Mouse (Mus musculus) liver, embryonic 16.5 days (tissue): Measurements from ENCODE around the gene Kcnq1. TPM values are rescaled to one million over a fixed set of nuclear protein-coding genes. Genes with fewer than 3 reads are reported as not detected.

Experiments
- ATAC-seq: fragments of 200-750 bp; cut with Nextera tagmentation; 2 replicates; pipeline ENCODE4 v1.8.0; 2017; ENCODE audit warnings: low read depth, mild to moderate bottlenecking, moderate number of reproducible peaks, moderate library complexity
- H3K27ac ChIP-seq: fragments of 300-500 bp; sonication (generic); 2 replicates; pipeline ENCODE4 v1.5.1; 2014; ENCODE audit warnings: mild to moderate bottlenecking, low read length
- H3K27me3 ChIP-seq: fragments of 300-500 bp; sonication (generic); 2 replicates; pipeline ENCODE4 v1.6.1; 2014; ENCODE audit warnings: low read depth, low read length, mixed read lengths; ENCODE audit not compliant: control insufficient read depth, insufficient read depth
- H3K36me3 ChIP-seq: fragments of 300-500 bp; sonication (generic); 2 replicates; pipeline ENCODE4 v1.6.1; 2014; ENCODE audit warnings: mild to moderate bottlenecking; ENCODE audit not compliant: control insufficient read depth, insufficient read depth
- H3K4me1 ChIP-seq: fragments of 300-500 bp; sonication (generic); 2 replicates; pipeline ENCODE4 v1.6.1; 2014; ENCODE audit warnings: low read depth, low read length, mixed read lengths; ENCODE audit not compliant: control insufficient read depth
- H3K4me2 ChIP-seq: fragments of 300-500 bp; sonication (generic); 2 replicates; pipeline ENCODE4 v1.6.1; 2014; ENCODE audit warnings: low read depth, low read length, mixed read lengths
- H3K4me3 ChIP-seq: fragments of 300-500 bp; sonication (generic); 2 replicates; pipeline ENCODE4 v1.5.1; 2014; ENCODE audit warnings: low read depth, mild to moderate bottlenecking, low read length
- H3K9ac ChIP-seq: fragments of 300-500 bp; sonication (generic); 2 replicates; pipeline ENCODE4 v1.6.1; 2014; ENCODE audit warnings: low read depth, low read length
- H3K9me3 ChIP-seq: fragments of 300-500 bp; sonication (generic); replicated peaks from 2 replicates; pipeline ENCODE4 v1.6.1; 2016; ENCODE audit warnings: low read length; ENCODE audit not compliant: control insufficient read depth
- WGBS: fragments of 180-500 bp; shearing (Covaris S2); extraction: QIAGEN DNeasy Blood & Tissue Kit; methylation state at CpG from one replicate; pipeline ENCODE4 v1.1.7; 2014; ENCODE audit not compliant: insufficient replicate concordance; 5-methylcytosine and 5-hydroxymethylcytosine counted together
- polyA plus RNA-seq: library from polyadenylated mRNA; unstranded; fragments of >200 nt; fragmentation: Nextera tagmentation; extraction: Ambion mirVana; gene quantifications from 2 replicates; pipeline ENCODE4 v1.2.1, GENCODE M21; 2015

The Kcnq1 gene
- polyA plus RNA-seq, 1 experiment from 2014 or later: 0.65 TPM

DNA sequence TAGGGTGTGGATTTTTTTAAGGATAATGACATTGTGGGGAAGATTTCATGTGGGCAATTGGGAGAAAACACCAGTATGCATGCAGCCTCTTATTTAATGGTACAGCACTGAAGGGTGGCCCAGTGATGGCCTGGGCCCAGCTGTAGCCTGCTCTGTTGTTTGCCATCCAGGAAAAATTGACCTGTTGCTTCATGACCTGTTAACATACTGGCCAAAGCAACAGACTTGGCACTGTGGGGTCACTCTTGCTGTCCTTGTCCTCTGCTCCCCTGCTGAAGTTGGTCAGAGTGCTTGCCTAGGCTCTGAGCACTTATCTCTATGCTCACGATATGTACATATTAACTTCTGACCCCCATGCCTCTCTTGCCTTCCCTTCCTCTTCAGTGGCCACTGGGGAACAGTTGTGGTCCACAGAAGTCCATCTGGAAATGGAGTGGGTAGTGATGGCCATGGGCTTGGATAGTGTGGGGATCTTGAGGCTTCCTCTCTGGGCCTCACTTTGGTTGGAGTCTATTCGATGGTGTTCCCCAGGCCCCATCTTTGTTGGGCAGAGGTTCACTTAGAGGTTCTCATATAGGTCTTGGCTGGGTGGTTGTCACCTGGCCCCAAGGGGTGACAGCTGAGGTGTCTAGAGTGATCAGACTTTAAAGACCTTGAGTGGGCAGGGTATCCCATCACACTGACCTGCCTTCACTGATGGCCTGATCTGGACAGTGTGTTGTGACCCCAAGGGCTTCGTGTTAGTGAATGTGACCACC lies 84.0 kb downstream of the Kcnq1 start:
- Histone ChIP-seq H3K27ac (no peak overlapping the region), H3K4me2 (no peak overlapping the region), H3K9me3 (no peaks in the 10 kb centered on the region), H3K4me1 (no peaks in the 10 kb centered on the region), H3K27me3 (no peaks in the 10 kb centered on the region), H3K4me3 (no peak overlapping the region), H3K36me3 (no peaks in the 10 kb centered on the region), H3K9ac (no peak overlapping the region)
- ATAC-seq: peak; percentile 77
- WGBS: 57% methylated on average over 3 of the region's 3 CpGs

DNA sequence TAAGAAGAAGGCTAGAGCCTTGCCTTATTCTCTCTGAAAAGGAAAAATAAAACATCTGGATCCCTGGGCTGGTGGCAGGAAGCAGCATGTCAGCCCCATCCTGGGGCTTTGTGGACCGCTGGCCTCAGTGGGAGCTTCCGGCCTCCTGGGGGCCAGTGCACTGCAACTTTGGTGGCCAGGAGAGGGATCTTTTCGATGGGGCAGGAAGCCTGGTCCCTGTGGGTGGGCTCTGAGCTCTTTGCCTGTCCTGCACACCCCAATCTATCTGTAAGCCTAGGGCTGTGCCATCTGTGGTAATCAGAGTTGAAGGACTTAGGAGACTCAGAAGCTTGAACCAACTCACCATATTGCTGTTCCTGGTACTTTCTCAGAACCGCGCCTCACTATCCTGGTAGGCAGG lies 84.7 kb downstream of the Kcnq1 start:
- Histone ChIP-seq H3K27ac (no peak overlapping the region), H3K36me3 (no peaks in the 10 kb centered on the region), H3K4me3 (no peak overlapping the region), H3K27me3 (no peaks in the 10 kb centered on the region), H3K9me3 (no peaks in the 10 kb centered on the region), H3K4me1 (no peaks in the 10 kb centered on the region), H3K4me2 (no peak overlapping the region), H3K9ac (no peak overlapping the region)
- WGBS: 77% methylated on average over 5 of the region's 5 CpGs
- no peak for ATAC-seq

DNA sequence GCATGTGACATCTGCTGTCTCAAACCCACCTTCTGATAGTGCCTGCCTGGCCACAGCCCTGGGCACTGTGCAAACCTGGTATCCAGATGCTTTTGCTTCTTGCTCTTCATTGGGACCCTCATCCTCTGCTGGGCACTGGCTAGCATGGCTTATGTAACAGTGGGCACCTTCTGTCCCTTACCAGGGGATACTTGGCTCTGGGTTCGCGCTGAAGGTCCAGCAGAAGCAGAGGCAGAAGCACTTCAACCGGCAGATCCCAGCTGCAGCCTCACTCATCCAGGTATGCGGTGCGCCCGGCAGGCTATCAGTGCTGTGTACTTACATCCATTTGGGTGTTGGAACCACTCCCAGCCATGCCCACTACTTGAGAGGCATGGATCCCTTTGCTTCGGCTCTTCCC lies 86.2 kb downstream of the Kcnq1 start:
- H3K4me1 ChIP-seq: no peaks in the 10 kb centered on the region
- no peak for ATAC-seq
- WGBS: 83% methylated on average over 7 of the region's 7 CpGs

DNA sequence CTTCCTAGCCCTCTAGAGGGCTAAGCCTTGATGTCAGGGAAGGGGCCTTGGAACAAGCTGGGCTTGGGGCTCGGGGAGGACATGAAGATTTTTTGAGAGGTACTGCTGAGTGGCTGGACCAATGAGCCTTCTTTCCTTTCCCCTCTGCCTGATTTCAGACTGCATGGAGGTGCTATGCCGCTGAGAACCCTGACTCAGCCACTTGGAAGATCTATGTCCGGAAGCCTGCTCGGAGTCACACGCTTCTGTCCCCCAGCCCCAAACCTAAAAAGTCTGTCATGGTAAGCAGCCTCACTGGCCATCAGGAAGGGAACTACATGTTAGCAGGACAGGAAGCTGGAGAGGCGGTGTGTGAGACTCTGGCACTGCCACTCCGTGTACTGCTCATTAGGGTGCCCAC lies 87.9 kb downstream of the Kcnq1 start:
- Histone ChIP-seq H3K27ac (no peak overlapping the region), H3K4me2 (no peak overlapping the region), H3K27me3 (no peaks in the 10 kb centered on the region), H3K9me3 (no peaks in the 10 kb centered on the region), H3K9ac (no peak overlapping the region), H3K4me3 (no peak overlapping the region), H3K36me3 (no peaks in the 10 kb centered on the region), H3K4me1 (no peaks in the 10 kb centered on the region)
- ATAC-seq: no peak
- 68% methylated on average over 7 of the region's 7 CpGs for WGBS

More for the DNA sequence above, 86.2 kb downstream of the Kcnq1 start:
- Histone ChIP-seq H3K9ac (no peak overlapping the region), H3K4me2 (no peak overlapping the region), H3K27ac (no peak overlapping the region), H3K36me3 (no peaks in the 10 kb centered on the region), H3K27me3 (no peaks in the 10 kb centered on the region), H3K9me3 (no peaks in the 10 kb centered on the region), H3K4me3 (no peak overlapping the region)

DNA sequence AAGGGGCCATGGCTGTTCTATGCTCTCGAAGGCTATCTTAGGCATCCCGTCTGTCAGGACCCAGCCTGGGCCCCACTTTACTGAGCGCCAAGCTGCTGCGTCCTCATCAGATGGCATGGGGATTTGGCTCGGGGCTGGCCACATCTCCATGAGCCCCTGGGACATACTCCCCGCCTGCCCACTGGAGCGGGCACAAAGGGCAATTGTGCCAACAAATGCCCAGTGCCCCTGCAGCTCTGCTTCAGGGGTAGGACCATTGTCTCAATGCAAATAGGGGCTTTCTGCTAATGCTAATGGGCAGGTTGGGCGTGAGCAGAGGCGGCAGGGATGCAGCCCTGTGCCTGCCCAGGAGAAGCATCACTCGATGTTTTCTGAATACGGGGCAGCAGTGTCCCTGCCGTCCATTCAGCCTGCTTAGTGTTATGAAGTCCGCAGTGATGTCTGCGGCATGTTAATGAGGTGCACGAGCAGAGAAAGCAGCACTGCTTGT lies 91.8 kb downstream of the Kcnq1 start:
- no peak overlapping the region for H3K9ac ChIP-seq
- ATAC-seq: no peak
- no peak overlapping the region for H3K4me3 ChIP-seq
- no peak overlapping the region for H3K4me2 ChIP-seq
- no peaks in the 10 kb centered on the region for H3K36me3 ChIP-seq
- no peak overlapping the region for H3K27ac ChIP-seq
- 57% methylated on average over 15 of the region's 15 CpGs for WGBS
- H3K9me3 ChIP-seq: no peaks in the 10 kb centered on the region
- H3K27me3 ChIP-seq: no peaks in the 10 kb centered on the region
- no peaks in the 10 kb centered on the region for H3K4me1 ChIP-seq

DNA sequence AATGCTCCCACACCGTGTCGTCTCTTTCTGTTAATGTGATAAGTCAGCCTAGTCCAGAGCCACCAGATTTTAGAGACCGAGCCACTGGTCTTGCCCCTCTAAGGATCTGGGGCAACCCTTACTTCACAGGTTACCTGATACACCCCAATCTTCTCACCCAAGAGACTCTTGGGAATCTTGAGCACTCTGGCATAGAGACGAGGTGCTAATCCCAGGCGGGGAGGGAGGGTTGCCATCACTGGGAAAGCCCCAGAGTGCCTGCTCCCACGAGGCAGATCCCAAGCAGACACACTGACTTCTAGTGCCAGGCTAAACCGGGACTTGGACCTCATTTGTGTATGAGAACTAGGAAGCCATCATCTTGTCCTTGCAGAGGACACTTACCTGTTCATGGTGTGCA lies 92.3 kb downstream of the Kcnq1 start:
- H3K9me3 ChIP-seq: no peaks in the 10 kb centered on the region
- H3K36me3 ChIP-seq: no peaks in the 10 kb centered on the region
- WGBS: 48% methylated on average over 7 of the region's 7 CpGs
- no peak overlapping the region for H3K4me3 ChIP-seq
- no peaks in the 10 kb centered on the region for H3K27me3 ChIP-seq
- H3K4me2 ChIP-seq: no peak overlapping the region
- no peak for ATAC-seq
- no peak overlapping the region for H3K9ac ChIP-seq
- no peaks in the 10 kb centered on the region for H3K4me1 ChIP-seq
- no peak overlapping the region for H3K27ac ChIP-seq

DNA sequence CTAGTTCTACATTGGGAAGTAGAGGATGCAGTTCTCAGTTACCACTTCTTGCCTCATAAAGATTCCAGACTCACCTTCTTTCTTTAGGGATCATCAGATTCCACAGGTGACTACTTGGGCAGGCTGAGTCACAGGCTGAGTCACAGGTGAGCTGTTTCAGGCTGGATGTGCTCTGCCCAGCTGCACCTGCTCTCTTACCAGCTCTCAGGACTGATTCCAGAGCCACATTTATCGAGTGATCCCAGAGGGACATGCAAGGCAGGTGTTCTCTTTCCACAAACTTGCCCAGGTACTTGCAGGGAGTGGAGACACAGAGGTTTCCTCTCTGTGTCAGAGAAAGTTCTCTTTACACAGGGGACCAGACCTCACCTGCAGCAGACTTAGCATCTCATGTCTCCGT lies 95.1 kb downstream of the Kcnq1 start:
- no peaks in the 10 kb centered on the region for H3K36me3 ChIP-seq
- no peaks in the 10 kb centered on the region for H3K4me1 ChIP-seq
- 66% methylated on average over 2 of the region's 2 CpGs for WGBS
- H3K27ac ChIP-seq: no peak overlapping the region
- no peak overlapping the region for H3K9ac ChIP-seq
- no peaks in the 10 kb centered on the region for H3K9me3 ChIP-seq
- H3K4me3 ChIP-seq: no peak overlapping the region
- H3K4me2 ChIP-seq: no peak overlapping the region
- no peak for ATAC-seq
- H3K27me3 ChIP-seq: no peaks in the 10 kb centered on the region

DNA sequence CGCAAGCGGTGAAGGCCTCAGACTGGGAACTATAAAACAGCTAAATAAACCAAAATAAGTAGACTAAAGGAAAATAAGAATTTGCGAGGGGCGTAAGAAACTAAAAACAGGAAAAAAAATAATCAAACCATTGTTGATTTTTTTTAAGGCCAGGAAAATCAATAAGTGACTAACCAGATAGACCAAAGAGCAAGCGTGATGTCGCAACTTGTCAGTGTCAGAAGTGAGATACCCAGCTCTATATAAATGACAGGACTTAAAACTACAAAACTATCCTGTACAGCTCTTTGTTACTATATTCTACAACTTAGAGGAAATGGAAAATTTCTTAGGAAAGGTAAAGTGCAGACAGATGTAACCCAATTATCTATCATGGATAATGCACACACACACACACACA lies 97.7 kb downstream of the Kcnq1 start:
- Histone ChIP-seq H3K4me3 (no peak overlapping the region), H3K4me1 (no peaks in the 10 kb centered on the region), H3K9ac (no peak overlapping the region), H3K36me3 (no peaks in the 10 kb centered on the region), H3K4me2 (no peak overlapping the region), H3K27ac (no peak overlapping the region), H3K27me3 (no peaks in the 10 kb centered on the region), H3K9me3 (no peaks in the 10 kb centered on the region)
- 70% methylated on average over 6 of the region's 6 CpGs for WGBS
- ATAC-seq: no peak

DNA sequence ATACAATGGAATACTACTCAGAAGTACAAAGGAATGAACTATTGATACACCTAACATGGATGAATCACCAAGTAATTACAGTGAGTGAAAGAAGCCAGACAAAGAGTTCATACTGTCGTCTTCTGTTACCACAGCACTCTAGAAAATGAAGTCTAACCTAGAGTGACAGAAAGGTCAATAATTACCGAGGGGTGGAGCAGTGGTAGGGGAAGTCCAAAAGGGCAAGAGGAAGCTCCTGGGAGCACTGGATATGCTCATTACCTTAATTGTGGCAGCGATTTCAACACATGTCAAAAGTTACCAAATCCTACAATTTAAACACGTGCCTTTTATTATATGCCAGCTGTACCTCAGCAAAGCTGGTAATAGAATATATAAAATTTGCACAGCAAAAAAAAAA lies 100.9 kb downstream of the Kcnq1 start:
- ATAC-seq: peak; percentile 63
- H3K9ac ChIP-seq: no peak overlapping the region
- no peak overlapping the region for H3K4me3 ChIP-seq
- H3K36me3 ChIP-seq: no peaks in the 10 kb centered on the region
- H3K27ac ChIP-seq: no peak overlapping the region
- no peaks in the 10 kb centered on the region for H3K27me3 ChIP-seq
- H3K4me2 ChIP-seq: no peak overlapping the region
- no peaks in the 10 kb centered on the region for H3K9me3 ChIP-seq
- no peaks in the 10 kb centered on the region for H3K4me1 ChIP-seq
- WGBS: 31% methylated on average over 4 of the region's 4 CpGs
